Mouse (Mus musculus): ENCODE results near the gene Lmtk3.

Gene Lmtk3

DNA sequence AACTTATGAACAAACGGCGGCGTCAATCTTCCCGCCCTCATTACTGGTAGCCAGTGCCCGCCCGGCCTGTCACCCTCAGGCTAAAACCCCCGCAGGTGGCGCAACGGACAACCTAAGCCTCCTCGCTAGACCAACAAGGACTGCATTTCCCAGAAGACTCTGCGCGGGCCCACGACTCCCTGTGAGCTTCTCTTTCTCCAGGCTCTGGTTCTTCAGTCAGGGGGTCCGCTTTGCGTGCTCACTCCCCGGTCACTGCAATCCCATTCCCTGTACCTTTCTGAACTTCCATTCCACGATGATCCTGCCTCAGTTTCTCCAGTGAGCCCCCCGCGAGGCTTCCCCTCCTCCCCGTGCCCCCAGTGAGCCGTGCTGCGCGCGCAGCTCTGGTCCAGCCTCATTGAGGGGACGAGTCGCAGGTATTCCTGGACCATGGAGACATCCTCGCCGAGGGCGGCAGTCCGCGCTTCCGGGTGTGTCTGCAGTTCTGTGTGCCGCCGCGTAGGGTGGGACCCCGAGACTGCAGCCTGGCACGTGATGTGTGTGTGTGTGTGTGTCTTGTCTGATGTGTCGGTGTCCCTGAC is at the start of gene Lmtk3:
TSS of gene Lmtk3 (plus strand) at position 228 of the 581 bp plus-strand sequence.
- peak; percentile 74 to 76 for DNase-seq

DNA sequence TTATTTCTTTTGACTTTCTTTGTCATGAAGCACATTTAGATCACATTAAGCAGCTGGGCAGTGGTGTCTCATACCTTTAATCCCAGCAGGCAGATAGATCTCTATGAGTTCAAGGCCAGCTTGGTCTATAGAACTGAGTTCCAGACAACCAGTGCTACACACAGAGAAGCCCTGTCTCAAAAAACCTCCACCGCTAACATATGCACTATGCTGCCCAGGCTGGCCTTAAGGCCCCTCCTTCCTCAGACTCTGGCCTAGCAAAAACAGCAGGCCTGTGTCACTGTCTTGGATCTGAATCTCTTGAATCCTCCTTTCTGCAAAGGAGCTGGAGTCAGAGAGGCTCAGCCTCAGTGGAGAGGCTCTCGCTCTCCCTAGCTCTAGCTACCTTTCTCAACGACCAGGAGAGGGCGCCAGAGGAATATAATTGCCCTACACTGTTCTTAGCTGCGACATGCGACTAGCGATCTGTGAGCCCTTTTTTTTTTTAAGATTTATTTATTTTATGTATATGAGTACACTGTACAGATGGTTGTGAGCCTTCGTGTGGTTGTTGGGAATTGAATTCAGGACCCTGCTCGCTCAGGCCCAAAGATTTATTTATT is 44.3 kb upstream of the Lmtk3 start:
- DNase-seq: peak; percentile 57 to 88

DNA sequence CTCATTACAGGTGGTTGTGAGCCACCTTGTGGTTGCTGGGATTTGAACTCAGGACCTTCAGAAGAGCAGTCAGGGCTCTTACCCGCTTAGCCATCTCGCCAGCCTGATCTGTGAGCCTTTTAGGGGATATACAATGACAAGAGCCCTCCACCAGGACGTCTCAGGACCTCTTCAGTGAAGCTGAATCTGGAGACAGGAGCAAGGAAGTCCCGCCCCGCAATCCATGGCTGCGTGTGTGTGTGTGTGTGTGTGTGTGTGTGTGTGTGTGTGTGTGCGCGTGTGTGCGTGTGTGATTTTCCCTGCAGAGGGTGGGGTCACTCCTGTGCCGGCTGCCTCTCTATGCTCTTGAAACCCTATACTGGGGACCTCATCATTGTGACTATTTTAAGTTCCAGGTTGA is 43.7 kb upstream of the Lmtk3 start:
- DNase-seq: no peak

GRCm38 (mm10) chr7:45741308-45741707 is 42.2 kb upstream of the Lmtk3 start:
- DNase-seq: no peak

- DNase-seq: no peak
Observed at GRCm38 (mm10) chr7:45741777-45742176, 41.8 kb upstream of the Lmtk3 start.

DNA sequence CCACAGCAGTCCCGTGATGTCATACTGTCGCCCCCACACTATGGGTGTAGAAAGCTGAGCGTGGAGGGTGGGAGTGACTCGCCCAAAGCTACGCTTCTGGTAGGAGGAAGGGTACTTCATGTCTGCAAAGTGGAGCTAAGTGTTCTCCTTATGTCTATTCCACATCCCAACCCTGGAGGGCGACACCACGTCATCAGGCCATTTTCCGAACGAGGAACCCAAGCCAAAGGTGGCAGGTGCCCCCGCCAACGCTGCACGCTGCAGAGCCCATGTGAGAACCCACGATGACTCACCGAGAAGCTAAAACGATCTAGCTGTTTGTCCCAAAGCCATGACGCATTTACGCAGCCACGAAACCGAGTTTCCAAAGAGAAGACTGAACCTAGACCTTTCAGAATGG is 41.2 kb upstream of the Lmtk3 start:
- peak; percentile 43 to 50 for DNase-seq

DNA sequence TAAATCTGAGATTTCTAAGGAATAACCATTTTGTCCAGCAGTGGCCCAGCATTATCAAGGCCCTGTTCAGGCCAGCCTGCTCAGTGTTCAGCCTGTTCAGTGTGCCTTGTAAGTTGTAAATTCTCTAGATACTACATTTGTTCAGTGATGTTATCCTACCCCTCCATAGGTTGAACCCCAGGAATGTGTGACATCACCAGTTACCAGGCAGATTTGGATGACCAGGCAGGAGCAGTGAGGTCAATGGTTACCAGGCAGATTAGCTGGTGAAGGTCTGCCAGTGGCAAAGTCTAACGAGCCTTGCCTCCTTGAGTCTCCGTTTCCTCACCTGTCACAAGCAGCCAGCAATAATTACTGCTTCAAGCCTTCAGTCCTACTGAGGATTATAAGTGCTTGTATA is 39.2 kb upstream of the Lmtk3 start:
- peak; percentile 73 to 91 for DNase-seq

- no peak for DNase-seq
Observed at GRCm38 (mm10) chr7:45746518-45746917, 37.0 kb upstream of the Lmtk3 start.

DNA sequence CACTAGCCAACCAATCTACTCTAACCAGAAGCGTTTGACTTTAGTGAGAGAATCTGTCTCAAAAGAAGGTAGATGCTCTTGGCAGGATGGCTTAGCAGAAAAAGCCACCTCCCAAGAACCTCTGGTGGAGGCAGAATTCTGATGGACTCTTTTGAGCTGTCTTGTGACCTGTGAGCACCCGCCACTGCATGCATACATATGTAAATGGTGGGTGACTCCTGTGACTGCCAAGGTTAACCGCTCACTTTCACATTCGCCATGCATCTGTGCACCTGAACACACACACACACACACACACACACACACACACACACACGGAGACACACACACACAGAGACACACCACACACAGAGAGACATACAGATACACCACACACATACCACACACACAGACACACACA is 36.1 kb upstream of the Lmtk3 start:
- no peak for DNase-seq

DNA sequence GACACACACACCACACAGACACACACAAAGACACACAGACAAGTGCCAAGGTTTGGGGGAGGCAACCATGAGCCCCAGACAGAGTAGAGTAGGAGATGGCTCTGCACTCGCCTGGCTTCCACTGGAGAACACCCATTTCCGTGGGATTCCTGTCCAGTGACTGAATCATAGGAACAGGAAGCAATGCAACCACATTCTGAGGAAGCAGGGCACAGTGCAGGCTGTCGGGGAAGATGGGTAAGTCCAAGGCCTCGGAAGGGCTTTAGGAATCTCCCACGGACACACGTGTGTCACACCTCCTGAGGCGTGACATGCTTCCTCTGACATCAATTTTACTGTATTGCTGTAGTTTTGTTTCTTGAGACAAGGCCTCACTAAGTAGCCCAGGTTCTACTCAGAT is 35.4 kb upstream of the Lmtk3 start:
- no peak for DNase-seq

GRCm38 (mm10) chr7:45749401-45749800 is 34.1 kb upstream of the Lmtk3 start:
- DNase-seq: no peak

GRCm38 (mm10) chr7:45750162-45750561 is 33.4 kb upstream of the Lmtk3 start:
- no peak for DNase-seq

DNA sequence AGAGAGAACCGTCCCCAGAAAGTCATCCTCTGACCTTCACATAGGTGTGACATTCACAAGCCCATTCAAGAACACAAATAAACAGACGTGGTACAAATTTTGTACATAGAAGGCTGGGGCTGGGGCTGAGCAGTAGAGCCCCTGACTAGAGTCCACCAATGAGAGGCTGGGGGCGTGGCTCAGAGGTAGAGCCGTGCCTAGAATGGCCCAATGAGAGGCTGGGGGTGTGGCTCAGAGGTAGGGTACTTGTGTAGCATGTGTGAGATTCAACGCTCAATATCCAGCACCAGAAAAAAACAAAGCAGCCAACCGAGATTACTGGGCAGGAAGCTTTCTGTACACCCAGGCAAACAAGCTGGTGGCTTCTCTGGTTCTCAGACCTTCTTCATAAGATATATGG is 27.8 kb upstream of the Lmtk3 start:
- no peak for DNase-seq

DNA sequence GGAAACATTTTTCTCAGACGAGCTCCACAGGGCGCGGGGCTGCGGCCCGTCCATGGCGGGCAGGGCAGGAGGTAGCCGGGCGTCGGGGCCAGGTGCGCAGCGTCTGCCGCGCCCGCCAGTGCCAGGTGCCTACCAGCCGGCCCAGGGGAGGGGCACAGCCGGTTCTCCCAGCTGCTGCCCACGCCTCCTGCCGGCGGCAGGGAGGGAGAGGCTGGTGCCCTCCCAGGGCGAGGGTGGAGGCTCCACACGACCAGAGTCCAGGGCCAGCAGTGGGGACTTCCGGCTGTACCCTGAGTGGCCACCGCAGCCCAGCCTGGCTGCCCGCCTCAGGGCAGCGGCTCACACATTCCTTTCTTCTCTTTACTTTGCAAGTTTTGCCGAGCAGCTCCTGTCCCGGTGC is 24.1 kb upstream of the Lmtk3 start:
- peak; percentile 67 to 83 for DNase-seq

GRCm38 (mm10) chr7:45760151-45760550 is 23.4 kb upstream of the Lmtk3 start:
- DNase-seq: no peak

DNA sequence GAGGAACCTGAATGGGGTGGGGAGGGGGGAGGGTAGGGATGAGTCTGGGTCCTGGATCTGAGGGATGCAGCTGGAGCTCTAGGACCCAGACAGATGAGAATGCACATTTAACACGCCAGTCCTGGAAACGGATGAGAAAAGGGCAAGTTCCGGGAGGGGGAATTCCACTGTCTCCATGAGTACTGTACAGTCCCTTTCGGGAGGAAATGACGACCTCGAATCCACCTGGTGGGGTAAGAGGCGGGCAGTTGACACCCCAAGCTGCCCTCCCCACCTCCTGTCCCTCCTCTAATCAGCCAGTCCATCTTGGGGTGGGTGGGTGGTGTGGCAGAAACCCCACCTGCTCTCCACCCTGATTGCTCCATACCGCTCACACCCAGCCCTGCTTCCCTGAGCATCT is 17.5 kb upstream of the Lmtk3 start:
- DNase-seq: no peak

DNA sequence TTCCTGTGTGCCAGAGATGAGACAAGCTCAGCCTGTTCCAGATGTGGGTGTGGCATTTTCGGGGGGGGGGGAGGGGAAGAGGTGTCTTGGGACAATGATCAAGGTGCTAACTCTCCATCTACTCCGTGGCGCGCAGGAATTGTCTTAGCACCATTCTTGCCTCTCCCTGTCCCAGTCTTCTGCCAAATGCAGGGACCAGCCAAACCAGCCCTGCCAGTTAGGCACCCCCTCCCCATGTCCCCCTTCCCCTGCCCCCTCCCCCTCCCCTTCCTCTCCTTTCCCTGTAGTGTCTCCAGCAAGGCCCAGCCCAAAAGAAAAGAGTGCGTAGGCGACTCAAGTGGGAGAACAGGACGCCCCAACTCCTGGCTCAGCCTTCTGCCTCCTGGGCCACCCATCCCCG is 16.8 kb upstream of the Lmtk3 start:
- DNase-seq: no peak

DNA sequence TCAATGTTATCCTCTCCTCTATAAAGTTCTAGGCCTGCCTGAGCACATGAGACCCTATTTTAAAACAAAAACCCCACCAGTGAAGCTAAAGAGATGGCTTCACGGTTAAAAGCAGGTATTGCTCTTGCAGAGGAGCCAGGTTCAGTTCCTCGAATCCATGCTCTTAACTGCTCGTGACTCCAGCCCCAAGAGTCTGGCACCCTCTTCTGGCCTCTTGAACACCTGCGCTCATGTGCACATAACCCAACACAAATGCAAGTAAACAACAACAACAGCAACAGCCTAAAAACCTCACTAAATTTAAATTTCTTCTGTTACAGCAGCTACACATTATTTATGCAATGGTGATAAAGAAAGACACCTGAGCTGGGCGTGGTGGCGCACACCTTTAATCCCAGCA is 16.0 kb upstream of the Lmtk3 start:
- DNase-seq: no peak

- no peak for DNase-seq
Observed at GRCm38 (mm10) chr7:45770427-45771082, 13.0 kb upstream of the Lmtk3 start.

GRCm38 (mm10) chr7:45771101-45771500 is 12.4 kb upstream of the Lmtk3 start:
- no peak for DNase-seq

DNA sequence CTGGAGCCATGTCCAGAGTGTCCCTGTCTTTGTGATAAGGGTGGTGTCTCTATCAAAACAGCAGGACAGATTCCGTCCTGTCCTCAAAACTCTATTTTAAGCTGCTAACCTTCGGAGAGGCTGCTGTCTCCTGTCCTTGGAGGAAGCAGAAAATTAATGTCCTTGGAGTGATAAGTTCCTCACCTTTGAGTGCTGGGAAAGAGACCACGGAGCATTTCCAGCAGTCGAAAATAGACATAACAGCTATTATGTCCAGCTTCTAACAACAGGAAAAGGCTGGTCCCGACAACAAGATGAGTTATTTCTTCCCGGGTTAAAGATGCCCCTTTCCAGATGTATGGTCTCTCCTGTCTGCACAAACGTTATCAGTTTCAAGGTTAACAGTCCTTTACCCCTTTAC is 8.3 kb upstream of the Lmtk3 start:
- DNase-seq: no peak

- no peak for DNase-seq
Observed at GRCm38 (mm10) chr7:45779081-45779641, 4.4 kb upstream of the Lmtk3 start.

DNA sequence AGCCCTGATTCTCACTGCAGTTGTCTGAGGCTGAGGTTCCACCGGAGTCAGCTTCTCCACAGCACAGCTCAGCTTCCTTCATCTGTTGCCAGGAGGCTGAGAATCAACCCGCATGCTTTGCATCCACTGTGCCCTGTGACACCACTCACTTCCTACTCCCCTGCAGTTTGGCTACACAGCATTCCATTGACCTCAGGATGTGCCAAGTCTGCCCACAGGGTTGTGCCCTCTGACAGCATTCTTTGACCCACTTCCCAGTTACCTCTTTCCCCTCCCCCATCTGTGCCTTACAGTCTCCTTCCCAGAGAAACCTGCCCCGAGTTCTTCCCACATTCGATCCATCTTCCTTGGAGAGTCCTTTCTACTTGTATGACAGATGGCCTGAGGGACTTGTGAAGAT is 1.3 kb upstream of the Lmtk3 start:
- DNase-seq: no peak

Measured in lung, postnatal 4 days (tissue).